Mouse (Mus musculus): ENCODE data around the gene Gemin2.

- TF ChIP-seq GATA1 (IDR thresholded peaks at IDR 0.05; ENCODE audit: borderline replicate concordance, low read length) (no peak), FLI1 (IDR thresholded peaks at IDR 0.05; ENCODE audit: low read length) (no peak)
These were observed 36.2 kb upstream of the Gemin2 start for GRCm38 (mm10) chr12:58976966-58977365.
